Mouse (Mus musculus) brain, embryonic 14.5 days (tissue): Measurements from ENCODE around the gene Olfr191.

Experiments used
- CTCF ChIP-seq: fragments of 200-500 bp; IDR thresholded peaks from 2 replicates; pipeline ENCODE4 v1.5.1; 2012; ENCODE audit warnings: inconsistent platforms, mild to moderate bottlenecking, moderate library complexity, borderline replicate concordance; ENCODE audit not compliant: insufficient read depth, insufficient read length; ENCODE audit errors: extremely low read depth
- POLR2A ChIP-seq: fragments of 200-500 bp; IDR thresholded peaks from 2 replicates; pipeline ENCODE4 v1.6.1; 2012; ENCODE audit warnings: mild to moderate bottlenecking, inconsistent platforms, borderline replicate concordance; ENCODE audit not compliant: poor library complexity, insufficient read depth, insufficient read length, severe bottlenecking; ENCODE audit errors: extremely low read depth

- TF ChIP-seq POLR2A = no peak
- no peak for TF ChIP-seq CTCF
Observed at GRCm38 (mm10) chr16:59039710-59040109, 49.9 kb downstream of the Olfr191 start, which contains the start of gene Olfr187.
